Mouse (Mus musculus) testis, postnatal 14 days (tissue): ENCODE data around the gene Trpc7.

Source experiments
- DNase-seq: peaks from one replicate; pipeline ENCODE4 v3.0.0; 2021; ENCODE audit warnings: low spot score

Trpc7 gene

GRCm38 (mm10) chr13:56746739-56747532, 148.9 kb downstream of the Trpc7 start:
- DNase-seq: no peak

DNA sequence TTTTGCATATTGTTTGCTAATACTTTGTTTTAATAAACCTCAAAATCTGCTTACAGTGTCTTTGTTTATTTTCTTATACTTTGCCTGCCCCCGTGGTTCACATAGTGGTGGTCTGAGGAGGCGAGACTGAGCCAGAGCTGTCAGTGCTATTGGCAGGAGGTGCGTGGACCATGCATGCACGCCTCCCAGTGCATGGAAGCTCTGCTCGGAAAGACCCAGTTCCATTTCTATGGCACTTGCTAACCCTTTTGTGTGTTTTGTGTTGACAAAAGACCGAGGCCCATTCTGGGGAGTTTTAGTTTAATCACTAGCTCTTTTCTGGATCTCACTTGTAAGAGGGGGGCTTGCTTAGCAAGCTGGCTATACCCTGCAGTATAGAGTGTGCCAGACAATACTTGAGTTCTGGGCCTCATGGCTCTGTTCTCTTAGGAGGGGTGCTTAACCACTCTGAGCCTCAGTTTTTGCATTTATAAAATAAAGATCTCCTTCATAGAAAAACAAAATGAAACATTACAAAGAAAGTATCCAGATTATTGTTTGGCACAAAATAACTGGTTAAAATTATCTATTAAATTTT, 153.4 kb downstream of the Trpc7 start:
- no peak for DNase-seq

GRCm38 (mm10) chr13:56741691-56742090, 154.1 kb downstream of the Trpc7 start:
- DNase-seq: no peak

DNA sequence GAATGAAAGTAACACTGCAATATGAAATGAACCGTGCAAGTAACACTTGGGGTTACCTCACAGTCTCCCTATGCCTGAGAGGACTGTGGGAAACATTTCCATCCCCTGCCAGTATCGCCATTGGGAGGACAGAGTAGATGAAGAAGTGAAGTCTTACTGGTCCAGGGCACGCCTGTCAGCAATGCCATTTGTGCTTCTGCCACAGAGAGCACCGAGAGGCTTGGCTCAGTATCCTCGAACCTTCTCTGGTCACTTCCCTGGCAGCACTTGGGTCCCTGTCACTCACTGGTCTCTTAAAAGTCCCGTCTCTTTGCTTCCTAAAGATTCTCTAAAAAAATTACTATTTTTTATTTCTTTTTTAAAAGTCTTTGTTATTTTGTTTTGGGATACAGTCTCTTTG, 155.3 kb downstream of the Trpc7 start:
- no peak for DNase-seq

DNA sequence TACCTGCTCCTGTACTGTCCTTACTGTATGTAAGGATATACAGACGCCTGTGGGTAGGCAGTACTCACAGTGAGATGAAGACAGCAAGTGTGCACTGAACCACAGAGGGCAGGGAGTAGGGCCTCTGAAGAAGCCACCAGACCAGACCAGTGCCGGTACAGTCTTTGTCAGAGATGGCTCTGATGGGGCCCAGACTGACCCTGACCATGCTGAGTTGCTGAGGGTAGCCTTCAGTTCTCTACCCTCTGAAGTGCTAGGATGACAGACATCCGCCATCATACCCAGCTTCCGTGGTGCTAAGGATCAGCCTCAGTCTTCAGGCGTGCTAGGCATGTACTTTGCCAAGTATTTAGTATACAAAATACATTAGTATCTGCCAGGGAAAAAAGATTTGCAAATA, 156.2 kb downstream of the Trpc7 start:
- no peak for DNase-seq

- DNase-seq: no peak
Observed at GRCm38 (mm10) chr13:56735212-56735875, 160.4 kb downstream of the Trpc7 start.

GRCm38 (mm10) chr13:56734617-56735016, 161.2 kb downstream of the Trpc7 start:
- no peak for DNase-seq

DNA sequence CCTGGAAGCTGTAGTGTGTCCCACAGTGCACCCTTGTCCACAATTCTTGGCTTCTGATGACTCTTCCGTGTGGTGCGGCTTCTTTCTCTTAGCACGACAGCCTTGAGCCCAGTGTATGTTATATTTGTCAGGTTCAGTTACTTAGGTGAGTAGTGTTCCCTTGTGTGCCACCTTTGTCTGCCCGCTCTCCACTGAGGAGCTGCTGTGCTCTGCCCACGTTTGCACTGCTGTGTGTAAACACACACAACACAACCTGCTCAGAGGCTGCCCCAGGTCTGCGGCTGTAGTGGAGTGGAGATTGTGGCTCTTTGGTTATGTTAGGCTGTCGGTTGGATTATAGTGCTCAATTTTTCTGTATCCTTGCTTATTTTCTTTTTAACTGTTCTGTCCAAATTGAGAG, 166.7 kb downstream of the Trpc7 start:
- no peak for DNase-seq

DNA sequence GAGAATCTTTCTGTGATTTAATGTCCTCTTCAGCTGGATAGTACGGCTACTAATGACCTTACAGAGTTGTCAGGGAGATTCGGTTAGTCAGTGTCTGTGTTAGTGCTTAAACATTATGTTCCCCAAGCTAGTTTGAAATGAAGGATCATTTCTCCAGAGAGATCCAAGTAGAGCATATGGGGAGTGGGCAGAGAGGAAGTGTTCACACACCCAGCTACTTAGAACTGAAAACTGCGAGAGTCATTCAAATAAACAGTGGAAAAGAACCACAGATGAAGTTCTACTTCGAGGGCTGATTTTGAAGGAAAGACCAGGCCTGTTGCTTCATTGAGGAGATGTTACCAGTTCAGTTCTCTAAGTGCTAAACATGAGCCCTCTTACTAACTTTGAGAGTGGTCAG, 169.2 kb downstream of the Trpc7 start:
- no peak for DNase-seq
